Mouse (Mus musculus) thymus, adult 2 months (tissue): ENCODE results near the gene Kif4.

ENCODE experiments used
- CTCF ChIP-seq: fragments of 200-500 bp; IDR thresholded peaks from 2 replicates; pipeline ENCODE4 v1.5.1; 2012; ENCODE audit warnings: mild to moderate bottlenecking, control low read depth, low read length, moderate library complexity, borderline replicate concordance; ENCODE audit not compliant: control insufficient read depth, poor library complexity, insufficient read depth; ENCODE audit errors: extremely low read depth
- POLR2A ChIP-seq: fragments of 200-500 bp; IDR thresholded peaks from 2 replicates; pipeline ENCODE4 v1.6.1; 2012; ENCODE audit warnings: mild to moderate bottlenecking, low read length, control low read depth, moderate library complexity; ENCODE audit not compliant: control insufficient read depth, poor library complexity, insufficient read depth; ENCODE audit errors: extremely low read depth

- TF ChIP-seq CTCF = no peak
- TF ChIP-seq POLR2A = no peak
Measured at GRCm38 (mm10) chrX:100687360-100688032, 62.0 kb downstream of the Kif4 start.
